Mouse (Mus musculus): ENCODE data around the gene Zdhhc12. TPM values are rescaled to one million over a fixed set of nuclear protein-coding genes. Genes with fewer than 3 reads are reported as not detected.

Gene Zdhhc12
- polyA plus RNA-seq, 1 experiment, result 58.2 TPM

GRCm38 (mm10) chr2:30106364-30106763, 12.9 kb upstream of the Zdhhc12 start:
- H3K4me3 ChIP-seq (replicated peaks), result no peak overlapping the region
- no peak for TF ChIP-seq FLI1 (IDR thresholded peaks at IDR 0.05; ENCODE audit: low read length)
- no peak for TF ChIP-seq GATA1 (IDR thresholded peaks at IDR 0.05; ENCODE audit: borderline replicate concordance, low read length)
- H3K9me3 ChIP-seq, result no peaks in the 10 kb centered on the region
- peaks cover 97% of the 10 kb centered on the region for H3K36me3 ChIP-seq (replicated peaks; ENCODE audit: low read length)
- H3K27me3 ChIP-seq (replicated peaks), result peaks cover 2% of the 10 kb centered on the region
- peaks cover 49% of the 10 kb centered on the region for H3K4me1 ChIP-seq

GRCm38 (mm10) chr2:30100214-30100613, 6.8 kb upstream of the Zdhhc12 start:
- Histone ChIP-seq H3K36me3 (replicated peaks; ENCODE audit: low read length) (peaks cover 91% of the 10 kb centered on the region), H3K4me3 (replicated peaks) (no peak overlapping the region), H3K27me3 (replicated peaks) (peaks cover 2% of the 10 kb centered on the region), H3K9me3 (no peaks in the 10 kb centered on the region), H3K4me1 (peaks cover 42% of the 10 kb centered on the region)
- TF ChIP-seq FLI1 (IDR thresholded peaks at IDR 0.05; ENCODE audit: low read length), result no peak
- no peak for TF ChIP-seq GATA1 (IDR thresholded peaks at IDR 0.05; ENCODE audit: borderline replicate concordance, low read length)

GRCm38 (mm10) chr2:30095882-30096527, 2.6 kb upstream of the Zdhhc12 start:
- peak overlapping the region; percentile 1 for H3K4me3 ChIP-seq (replicated peaks)
- no peak for TF ChIP-seq GATA1 (IDR thresholded peaks at IDR 0.05; ENCODE audit: borderline replicate concordance, low read length)
- no peak for TF ChIP-seq FLI1 (IDR thresholded peaks at IDR 0.05; ENCODE audit: low read length)
- H3K4me1 ChIP-seq, result peaks cover 76% of the 10 kb centered on the region
- no peaks in the 10 kb centered on the region for H3K27me3 ChIP-seq (replicated peaks)
- H3K9me3 ChIP-seq, result no peaks in the 10 kb centered on the region
- H3K36me3 ChIP-seq (replicated peaks; ENCODE audit: low read length), result peaks cover 68% of the 10 kb centered on the region

GRCm38 (mm10) chr2:30094208-30094588, 750 bp upstream of the Zdhhc12 start:
- TF ChIP-seq GATA1 (IDR thresholded peaks at IDR 0.05; ENCODE audit: borderline replicate concordance, low read length) (no peak), FLI1 (IDR thresholded peaks at IDR 0.05; ENCODE audit: low read length) (no peak)
- Histone ChIP-seq H3K4me3 (replicated peaks) (peak overlapping the region; percentile 97), H3K4me1 (peaks cover 63% of the 10 kb centered on the region), H3K9me3 (no peaks in the 10 kb centered on the region), H3K27me3 (replicated peaks) (no peaks in the 10 kb centered on the region), H3K36me3 (replicated peaks; ENCODE audit: low read length) (peaks cover 67% of the 10 kb centered on the region)

- H3K4me3 ChIP-seq (replicated peaks), result peak overlapping the region; percentile 97
- H3K27me3 ChIP-seq (replicated peaks), result no peaks in the 10 kb centered on the region
- TF ChIP-seq FLI1 (IDR thresholded peaks at IDR 0.05; ENCODE audit: low read length) (no peak), GATA1 (IDR thresholded peaks at IDR 0.05; ENCODE audit: borderline replicate concordance, low read length) (no peak)
- H3K9me3 ChIP-seq, result no peaks in the 10 kb centered on the region
- H3K36me3 ChIP-seq (replicated peaks; ENCODE audit: low read length), result peaks cover 63% of the 10 kb centered on the region
- peaks cover 61% of the 10 kb centered on the region for H3K4me1 ChIP-seq
Measured at GRCm38 (mm10) chr2:30092280-30092918, 1.0 kb downstream of the Zdhhc12 start.

GRCm38 (mm10) chr2:30091521-30091920, 1.9 kb downstream of the Zdhhc12 start:
- H3K4me1 ChIP-seq, result peaks cover 65% of the 10 kb centered on the region
- H3K4me3 ChIP-seq (replicated peaks), result peak overlapping the region; percentile 64
- no peak for TF ChIP-seq FLI1 (IDR thresholded peaks at IDR 0.05; ENCODE audit: low read length)
- TF ChIP-seq GATA1 (IDR thresholded peaks at IDR 0.05; ENCODE audit: borderline replicate concordance, low read length), result no peak
- no peaks in the 10 kb centered on the region for H3K27me3 ChIP-seq (replicated peaks)
- peaks cover 63% of the 10 kb centered on the region for H3K36me3 ChIP-seq (replicated peaks; ENCODE audit: low read length)
- no peaks in the 10 kb centered on the region for H3K9me3 ChIP-seq

GRCm38 (mm10) chr2:30087310-30087709, 6.1 kb downstream of the Zdhhc12 start:
- no peaks in the 10 kb centered on the region for H3K27me3 ChIP-seq (replicated peaks)
- H3K9me3 ChIP-seq, result no peaks in the 10 kb centered on the region
- H3K36me3 ChIP-seq (replicated peaks; ENCODE audit: low read length), result peaks cover 79% of the 10 kb centered on the region
- peaks cover 46% of the 10 kb centered on the region for H3K4me1 ChIP-seq
- no peak for TF ChIP-seq FLI1 (IDR thresholded peaks at IDR 0.05; ENCODE audit: low read length)
- TF ChIP-seq GATA1 (IDR thresholded peaks at IDR 0.05; ENCODE audit: borderline replicate concordance, low read length), result no peak
- H3K4me3 ChIP-seq (replicated peaks), result no peak overlapping the region

- H3K9me3 ChIP-seq, result no peaks in the 10 kb centered on the region
- peaks cover 79% of the 10 kb centered on the region for H3K36me3 ChIP-seq (replicated peaks; ENCODE audit: low read length)
- peaks cover 37% of the 10 kb centered on the region for H3K4me1 ChIP-seq
- H3K27me3 ChIP-seq (replicated peaks), result no peaks in the 10 kb centered on the region
- no peak overlapping the region for H3K4me3 ChIP-seq (replicated peaks)
- TF ChIP-seq GATA1 (IDR thresholded peaks at IDR 0.05; ENCODE audit: borderline replicate concordance, low read length) (no peak), FLI1 (IDR thresholded peaks at IDR 0.05; ENCODE audit: low read length) (no peak)
Measured at GRCm38 (mm10) chr2:30084632-30085031, 8.8 kb downstream of the Zdhhc12 start.

GRCm38 (mm10) chr2:30084113-30084512, 9.3 kb downstream of the Zdhhc12 start:
- H3K4me1 ChIP-seq, result peaks cover 42% of the 10 kb centered on the region
- no peak for TF ChIP-seq FLI1 (IDR thresholded peaks at IDR 0.05; ENCODE audit: low read length)
- no peaks in the 10 kb centered on the region for H3K9me3 ChIP-seq
- H3K36me3 ChIP-seq (replicated peaks; ENCODE audit: low read length), result peaks cover 80% of the 10 kb centered on the region
- H3K4me3 ChIP-seq (replicated peaks), result no peak overlapping the region
- no peaks in the 10 kb centered on the region for H3K27me3 ChIP-seq (replicated peaks)

- Histone ChIP-seq H3K9me3 (no peaks in the 10 kb centered on the region), H3K4me1 (peaks cover 50% of the 10 kb centered on the region), H3K4me3 (replicated peaks) (no peak overlapping the region), H3K36me3 (replicated peaks; ENCODE audit: low read length) (peaks cover 52% of the 10 kb centered on the region), H3K27me3 (replicated peaks) (no peaks in the 10 kb centered on the region)
- TF ChIP-seq GATA1 (IDR thresholded peaks at IDR 0.05; ENCODE audit: borderline replicate concordance, low read length), result no peak
- no peak for TF ChIP-seq FLI1 (IDR thresholded peaks at IDR 0.05; ENCODE audit: low read length)
Measured at GRCm38 (mm10) chr2:30080181-30080800, 13.2 kb downstream of the Zdhhc12 start.

Data from megakaryocyte, embryonic 14.5 days (primary cell).